Mouse (Mus musculus) mature B cell (primary cell): ENCODE data around the gene Zfp385a.

Experiments used
- in situ Hi-C: fragments of 300-500 bp; cut with MboI; formaldehyde crosslinking; loops from 2 replicates; pipeline ENCODE4 v1.14.3; 2019

The Zfp385a gene

GRCm38 (mm10) chr15:103339961-103340337 is at the start of gene Zfp385a:
Gene Zfp385a, minus strand, starts transcription at chr15:103340093.
- in situ Hi-C loops, result no loop called here

GRCm38 (mm10) chr15:103388556-103389145 is 48.8 kb upstream of the Zfp385a start:
- in situ Hi-C loops, result no loop called here

- in situ Hi-C loops, result no loop called here
Measured at GRCm38 (mm10) chr15:103383771-103384488, 44.0 kb upstream of the Zfp385a start.

- in situ Hi-C loops, result no loop called here
Measured at GRCm38 (mm10) chr15:103382795-103383406, 43.0 kb upstream of the Zfp385a start.

- in situ Hi-C loops, result no loop called here
Measured at GRCm38 (mm10) chr15:103382075-103382474, 42.2 kb upstream of the Zfp385a start.

- in situ Hi-C loops, result no loop called here
Measured at GRCm38 (mm10) chr15:103378665-103379356, 38.9 kb upstream of the Zfp385a start.

- in situ Hi-C loops, result no loop called here
Measured at GRCm38 (mm10) chr15:103377752-103378664, 38.1 kb upstream of the Zfp385a start.

- in situ Hi-C loops, result no loop called here
Measured at GRCm38 (mm10) chr15:103376837-103377269, 37.0 kb upstream of the Zfp385a start.

- in situ Hi-C loops, result no loop called here
Measured at GRCm38 (mm10) chr15:103375112-103375800, 35.4 kb upstream of the Zfp385a start.

- in situ Hi-C loops, result no loop called here
Measured at GRCm38 (mm10) chr15:103372461-103372860, 32.6 kb upstream of the Zfp385a start.

GRCm38 (mm10) chr15:103371741-103372140 is 31.8 kb upstream of the Zfp385a start:
- in situ Hi-C loops, result no loop called here

- in situ Hi-C loops, result no loop called here
Measured at GRCm38 (mm10) chr15:103371208-103371607, 31.3 kb upstream of the Zfp385a start.

- in situ Hi-C loops, result no loop called here
Measured at GRCm38 (mm10) chr15:103370462-103370861, 30.6 kb upstream of the Zfp385a start.

- in situ Hi-C loops, result no loop called here
Measured at GRCm38 (mm10) chr15:103369123-103369522, 29.2 kb upstream of the Zfp385a start.

GRCm38 (mm10) chr15:103368179-103368940 is 28.5 kb upstream of the Zfp385a start:
- in situ Hi-C loops, result no loop called here

- in situ Hi-C loops, result no loop called here
Measured at GRCm38 (mm10) chr15:103366376-103367149, 26.7 kb upstream of the Zfp385a start, which contains the start of gene Itga5. Gene Itga5, minus strand, starts transcription at chr15:103366763.

- in situ Hi-C loops, result no loop called here
Measured at GRCm38 (mm10) chr15:103365471-103366375, 25.8 kb upstream of the Zfp385a start.

- in situ Hi-C loops, result no loop called here
Measured at GRCm38 (mm10) chr15:103364761-103365160, 24.9 kb upstream of the Zfp385a start.
